In genomic region chr15:67983253-67983652, GRCm38 (mm10) we compare ENCODE assay signal across 14 mouse cellular contexts.
DNase-seq lines count a peak whose midpoint lies in the region; ATAC-seq and TF ChIP-seq lines count a peak whose summit lies in the region.
"Had no signal": no experiment of that assay in that cellular context is flagged by ENCODE, and none has a peak within 500 bp of the region (broad histone marks: within the 10 kb centered on the region; RNA-seq: fewer than 3 reads in every experiment).

No protein-coding gene starts in this region.

- TF ChIP-seq CTCF in liver, adult 2 months (IDR thresholded peaks at IDR 0.05; ENCODE audit: low read depth, low read length) = no peak; the same call in 1 of the 2 replicates
- TF ChIP-seq CTCF in MEL (IDR thresholded peaks at IDR 0.05 in 2 of 3, conservative IDR thresholded peaks at IDR 0.05 in 1 of 3; ENCODE audit: control insufficient read depth in 1 of 3, insufficient read depth in 1 of 3, low read depth in 2 of 3, low read length in 3 of 3, poor library complexity in 1 of 3, severe bottlenecking in 1 of 3) = peak; percentile 22 to 43 (median 36); a peak in 5 of 6 replicates

- TF ChIP-seq POLR2A in liver, adult 2 months (IDR thresholded peaks at IDR 0.05; ENCODE audit: extremely low read depth, insufficient read depth, low read length) = no peak
- no peak for TF ChIP-seq POLR2A in MEL (IDR thresholded peaks at IDR 0.05; ENCODE audit: control insufficient read depth in 1 of 2, insufficient read depth in 1 of 2, low read depth in 1 of 2, low read length in 2 of 2, poor library complexity in 1 of 2)

- H3K4me1 ChIP-seq in liver, adult 2 months (ENCODE audit: control insufficient read depth, insufficient read depth, low read length) = no peaks in the 10 kb centered on the region
- no peaks in the 10 kb centered on the region for H3K4me1 ChIP-seq in liver, embryonic 12.5 days
- H3K4me1 ChIP-seq in MEL (ENCODE audit: control insufficient read depth in 1 of 2, insufficient read depth in 2 of 2, low read length in 2 of 2) = no peaks in the 10 kb centered on the region
- no peaks in the 10 kb centered on the region for H3K4me1 ChIP-seq in hindbrain, embryonic 14.5 days (replicated peaks; ENCODE audit: control insufficient read depth, insufficient read depth, low read length)
- H3K4me1 ChIP-seq: forebrain, embryonic 12.5 days; heart, embryonic 13.5 days; limb, embryonic 15.5 days had no signal

- no peaks in the 10 kb centered on the region for H3K27me3 ChIP-seq in liver, adult 2 months (ENCODE audit: control insufficient read depth, insufficient read depth, low read length)
- H3K27me3 ChIP-seq in liver, embryonic 12.5 days (replicated peaks) = no peaks in the 10 kb centered on the region
- no peaks in the 10 kb centered on the region; a peak in 1 of 4 replicates for H3K27me3 ChIP-seq in MEL (ENCODE audit: control insufficient read depth in 1 of 2, insufficient read depth in 2 of 2, low read length in 2 of 2)
- no peaks in the 10 kb centered on the region for H3K27me3 ChIP-seq in hindbrain, embryonic 14.5 days (ENCODE audit: control insufficient read depth, insufficient read depth, low read length)
- H3K27me3 ChIP-seq: forebrain, embryonic 12.5 days; heart, embryonic 13.5 days; limb, embryonic 15.5 days had no signal

- H3K4me2 ChIP-seq in liver, embryonic 12.5 days = no peak overlapping the region
- H3K4me2 ChIP-seq in hindbrain, embryonic 14.5 days (replicated peaks) = no peak overlapping the region
- H3K4me2 ChIP-seq: forebrain, embryonic 12.5 days; heart, embryonic 13.5 days; limb, embryonic 15.5 days had no signal

- 25% methylated on average over 1 of the region's 1 CpGs for WGBS in liver, adult 2 months
- WGBS in liver, embryonic 12.5 days (ENCODE audit: insufficient replicate concordance) = 19% methylated on average over 1 of the region's 1 CpGs
- 18% methylated on average over 1 of the region's 1 CpGs for WGBS in hindbrain, embryonic 14.5 days

- TF ChIP-seq RAD21 in MEL (IDR thresholded peaks at IDR 0.05; ENCODE audit: low read depth, low read length) = peak; percentile 9

- 0 out of 2 replicates have a peak, but pooled peaks have one; percentile 26 for ATAC-seq in cerebellum, adult (ENCODE audit: insufficient number of reproducible peaks, low FRiP score, low TSS enrichment)
- ATAC-seq in liver, embryonic 12.5 days = no peak
- no peak for ATAC-seq in inflammation-experienced regulatory T-cells, adult 6 months
- ATAC-seq in hindbrain, embryonic 14.5 days (ENCODE audit: low FRiP score) = no peak

- H3K4me3 ChIP-seq in liver, adult 2 months (ENCODE audit: insufficient read depth, low read depth, low read length) = no peak overlapping the region
- no peak overlapping the region for H3K4me3 ChIP-seq in liver, embryonic 12.5 days
- no peak overlapping the region for H3K4me3 ChIP-seq in MEL (ENCODE audit: control insufficient read depth in 1 of 2, insufficient read depth in 1 of 2, low read depth in 2 of 2, low read length in 2 of 2)
- H3K4me3 ChIP-seq in hindbrain, embryonic 14.5 days (replicated peaks; ENCODE audit: low read length) = no peak overlapping the region
- H3K4me3 ChIP-seq: forebrain, embryonic 12.5 days; heart, embryonic 13.5 days; limb, embryonic 15.5 days; myocyte had no signal

- no peak overlapping the region for H3K9ac ChIP-seq in liver, adult 2 months (ENCODE audit: low read depth, low read length)
- H3K9ac ChIP-seq in liver, embryonic 12.5 days = no peak overlapping the region
- no peak overlapping the region for H3K9ac ChIP-seq in MEL (ENCODE audit: control insufficient read depth, low read depth, low read length, poor library complexity, severe bottlenecking)
- no peak overlapping the region for H3K9ac ChIP-seq in hindbrain, embryonic 14.5 days
- H3K9ac ChIP-seq: forebrain, embryonic 12.5 days; heart, embryonic 13.5 days; limb, embryonic 15.5 days had no signal

- no peaks in the 10 kb centered on the region for H3K36me3 ChIP-seq in liver, adult 2 months (ENCODE audit: control insufficient read depth, insufficient read depth, low read length)
- no peaks in the 10 kb centered on the region for H3K36me3 ChIP-seq in liver, embryonic 12.5 days
- no peaks in the 10 kb centered on the region for H3K36me3 ChIP-seq in MEL (ENCODE audit: control insufficient read depth in 1 of 2, insufficient read depth in 2 of 2, low read length in 2 of 2)
- H3K36me3 ChIP-seq in hindbrain, embryonic 14.5 days (replicated peaks; ENCODE audit: control insufficient read depth, insufficient read depth) = no peaks in the 10 kb centered on the region
- H3K36me3 ChIP-seq: forebrain, embryonic 12.5 days; heart, embryonic 13.5 days; limb, embryonic 15.5 days had no signal

- no peak for DNase-seq in cerebellum, adult 11-12 months
- DNase-seq in liver, adult 2 months (ENCODE audit: extremely low read depth, low read depth, low spot score) = peak; percentile 7
- DNase-seq in MEL (ENCODE audit: low read depth, low spot score) = peak; percentile 8
- peak; percentile 18 for DNase-seq in induced T-regulatory cell, adult 2 months (ENCODE audit: low read depth)
- DNase-seq in hindbrain, embryonic 14.5 days (ENCODE audit: low spot score) = no peak
- DNase-seq: cerebellum, adult 9-11 months; kidney, postnatal 25 days had no signal

- TF ChIP-seq EP300 in MEL (IDR thresholded peaks at IDR 0.05; ENCODE audit: low read depth in 1 of 2, low read length in 2 of 2) = no peak

- no peak overlapping the region for H3K27ac ChIP-seq in liver, adult 2 months (replicated peaks; ENCODE audit: insufficient read depth, low read depth, low read length)
- H3K27ac ChIP-seq in liver, embryonic 12.5 days = no peak overlapping the region
- H3K27ac ChIP-seq in MEL (ENCODE audit: control insufficient read depth, low read depth, low read length) = no peak overlapping the region
- no peak overlapping the region for H3K27ac ChIP-seq in hindbrain, embryonic 14.5 days
- H3K27ac ChIP-seq: forebrain, embryonic 12.5 days; heart, embryonic 13.5 days; limb, embryonic 15.5 days had no signal

- H3K9me3 ChIP-seq in liver, embryonic 12.5 days (replicated peaks) = no peaks in the 10 kb centered on the region
- no peaks in the 10 kb centered on the region for H3K9me3 ChIP-seq in MEL (replicated peaks; ENCODE audit: insufficient read depth, low read length)
- no peaks in the 10 kb centered on the region for H3K9me3 ChIP-seq in hindbrain, embryonic 14.5 days (ENCODE audit: control insufficient read depth, low read length)
- H3K9me3 ChIP-seq: forebrain, embryonic 12.5 days; heart, embryonic 13.5 days; limb, embryonic 15.5 days had no signal

- H3K79me2 ChIP-seq in liver, adult 2 months (ENCODE audit: control insufficient read depth, insufficient read depth, low read length) = no peaks in the 10 kb centered on the region
- no peaks in the 10 kb centered on the region for H3K79me2 ChIP-seq in MEL (ENCODE audit: control insufficient read depth, insufficient read depth, low read length, poor library complexity)

TF ChIP-seq in MEL, 35 proteins besides CTCF, POLR2A, EP300 and RAD21:
- TF ChIP-seq MYC (IDR thresholded peaks at IDR 0.05; ENCODE audit: low read depth, low read length) = no peak
- TF ChIP-seq SMC3 (IDR thresholded peaks at IDR 0.05; ENCODE audit: low read depth, low read length) = 0 out of 2 replicates have a peak, but pooled peaks have one; percentile 7

Comparison
In these comparisons a context has a peak if more than half of its experiments do, and no peak if none do; other contexts are left out.
1. DNase-seq: peak in liver, adult 2 months (single experiment), MEL (single experiment) and induced T-regulatory cell, adult 2 months (single experiment); none in cerebellum, adult 11-12 months (single experiment) and hindbrain, embryonic 14.5 days (single experiment).